Mouse (Mus musculus) cerebellum, postnatal 4 days (tissue): ENCODE measurements around the gene Gm21732.
"Not testable (repeated sequence)": the region's sequence is repeated elsewhere in the genome, so short reads cannot be mapped to it uniquely, and the experiment has no call there.

Source experiments
- DNase-seq, 2 experiments: peaks; one replicate each; pipeline ENCODE4 v3.0.0; 2022; ENCODE audit warnings: low spot score in 2 of 2, mixed read lengths in 1 of 2

The Gm21732 gene

DNA sequence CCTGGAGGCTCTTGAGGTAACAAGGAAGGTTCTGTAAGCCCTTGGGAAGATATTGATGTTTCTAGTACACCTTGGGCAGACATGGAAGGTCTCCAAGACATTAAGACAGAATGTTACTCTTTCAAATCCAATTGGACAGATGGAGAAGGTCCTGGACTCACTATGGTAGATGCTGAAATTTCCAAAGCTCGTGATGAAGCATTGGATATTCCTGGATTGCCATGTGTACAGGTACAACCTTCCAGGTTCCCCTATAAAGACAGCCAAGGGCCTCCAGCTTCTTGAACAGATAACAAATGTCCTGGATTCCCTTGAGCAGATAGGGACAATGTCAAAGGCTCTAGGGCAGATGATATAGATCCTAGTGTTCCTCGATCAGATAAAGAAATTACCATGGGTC is at the start of gene Gm21732:
TSS of gene Gm21732 (minus strand) at position 101 of the 400 bp plus-strand sequence.
- DNase-seq: not testable (repeated sequence)
